13 mouse cellular contexts compared by ENCODE assay signal in genomic region chr12:88454701-88455410, GRCm38 (mm10).
A peak's percentile ranks its signal among the peaks of the same experiment; 100 is the strongest.
DNase-seq lines count a peak whose midpoint lies in the region; ATAC-seq lines count a peak whose summit lies in the region.
"Had no signal": no experiment of that assay in that cellular context is flagged by ENCODE, and none has a peak within 500 bp of the region (broad histone marks: within the 10 kb centered on the region; RNA-seq: fewer than 3 reads in every experiment).

No protein-coding gene starts in this region.

- H3K4me3 ChIP-seq in heart, embryonic 12.5 days: no peak overlapping the region
- no peak overlapping the region for H3K4me3 ChIP-seq in neural tube, embryonic 12.5 days
- no peak overlapping the region for H3K4me3 ChIP-seq in forebrain, embryonic 16.5 days (replicated peaks; ENCODE audit: low read length)
- no peak overlapping the region for H3K4me3 ChIP-seq in liver, embryonic 12.5 days
- H3K4me3 ChIP-seq: embryonic facial prominence, embryonic 13.5 days; forebrain, embryonic 15.5 days; heart, adult 2 months; hindbrain, embryonic 15.5 days; liver, embryonic 13.5 days had no signal

- peaks cover 24% of the 10 kb centered on the region for H3K36me3 ChIP-seq in heart, embryonic 12.5 days
- H3K36me3 ChIP-seq in neural tube, embryonic 12.5 days: no peaks in the 10 kb centered on the region
- no peaks in the 10 kb centered on the region for H3K36me3 ChIP-seq in forebrain, embryonic 16.5 days (ENCODE audit: control insufficient read depth, insufficient read depth)
- peaks cover 4% of the 10 kb centered on the region for H3K36me3 ChIP-seq in liver, embryonic 12.5 days
- H3K36me3 ChIP-seq: forebrain, embryonic 15.5 days; liver, embryonic 13.5 days had no signal

- H3K4me2 ChIP-seq in heart, embryonic 12.5 days: no peak overlapping the region
- no peak overlapping the region for H3K4me2 ChIP-seq in neural tube, embryonic 12.5 days (replicated peaks)
- H3K4me2 ChIP-seq in forebrain, embryonic 16.5 days (ENCODE audit: low read length): no peak overlapping the region
- no peak overlapping the region for H3K4me2 ChIP-seq in liver, embryonic 12.5 days
- H3K4me2 ChIP-seq: embryonic facial prominence, embryonic 13.5 days; forebrain, embryonic 15.5 days; hindbrain, embryonic 15.5 days; liver, embryonic 13.5 days had no signal

- H3K9ac ChIP-seq in heart, embryonic 12.5 days: no peak overlapping the region
- no peak overlapping the region for H3K9ac ChIP-seq in neural tube, embryonic 12.5 days
- H3K9ac ChIP-seq in forebrain, embryonic 16.5 days (replicated peaks; ENCODE audit: low read depth, low read length): no peak overlapping the region
- H3K9ac ChIP-seq in liver, embryonic 12.5 days: no peak overlapping the region
- H3K9ac ChIP-seq: embryonic facial prominence, embryonic 13.5 days; forebrain, embryonic 15.5 days; hindbrain, embryonic 15.5 days; liver, embryonic 13.5 days had no signal

- H3K27me3 ChIP-seq in heart, embryonic 12.5 days (replicated peaks): no peaks in the 10 kb centered on the region
- H3K27me3 ChIP-seq in neural tube, embryonic 12.5 days (replicated peaks): no peaks in the 10 kb centered on the region
- H3K27me3 ChIP-seq in forebrain, embryonic 16.5 days (replicated peaks; ENCODE audit: control insufficient read depth, insufficient read depth, low read length): no peaks in the 10 kb centered on the region
- no peaks in the 10 kb centered on the region for H3K27me3 ChIP-seq in liver, embryonic 12.5 days (replicated peaks)
- H3K27me3 ChIP-seq: embryonic facial prominence, embryonic 13.5 days; forebrain, embryonic 15.5 days; hindbrain, embryonic 15.5 days; liver, embryonic 13.5 days had no signal

- DNase-seq in heart, adult 11 months: peak; percentile 77
- peak; percentile 31 to 58 for DNase-seq in left cerebral cortex, adult 9 months (ENCODE audit: low spot score in 2 of 2)
- no peak for DNase-seq in left cerebral cortex, postnatal 14 days (ENCODE audit: low spot score in 2 of 2)
- DNase-seq in adrenal gland, postnatal 14 days: peak; percentile 81
- DNase-seq: heart, adult 2 months; liver, embryonic 13.5 days had no signal

- H3K4me1 ChIP-seq in heart, embryonic 12.5 days (replicated peaks): peaks cover 9% of the 10 kb centered on the region
- peaks cover 9% of the 10 kb centered on the region for H3K4me1 ChIP-seq in neural tube, embryonic 12.5 days
- peaks cover 3% of the 10 kb centered on the region; the same call in 1 of the 2 replicates for H3K4me1 ChIP-seq in forebrain, embryonic 16.5 days (replicated peaks; ENCODE audit: control insufficient read depth, insufficient read depth, low read length)
- peaks cover 17% of the 10 kb centered on the region for H3K4me1 ChIP-seq in liver, embryonic 12.5 days
- H3K4me1 ChIP-seq: embryonic facial prominence, embryonic 13.5 days; forebrain, embryonic 15.5 days; hindbrain, embryonic 15.5 days had no signal

- ATAC-seq in heart, embryonic 12.5 days (ENCODE audit: insufficient number of reproducible peaks, low FRiP score): no peak
- peak; percentile 59 for ATAC-seq in neural tube, embryonic 12.5 days (ENCODE audit: low FRiP score, low read depth)
- ATAC-seq in forebrain, embryonic 16.5 days: no peak
- ATAC-seq in liver, embryonic 12.5 days: no peak
- ATAC-seq: forebrain, embryonic 15.5 days had no signal

- no peak overlapping the region for H3K27ac ChIP-seq in heart, embryonic 12.5 days (ENCODE audit: poor library complexity, severe bottlenecking)
- no peak overlapping the region for H3K27ac ChIP-seq in neural tube, embryonic 12.5 days
- no peak overlapping the region for H3K27ac ChIP-seq in forebrain, embryonic 16.5 days (ENCODE audit: low read length)
- no peak overlapping the region for H3K27ac ChIP-seq in liver, embryonic 12.5 days
- H3K27ac ChIP-seq: embryonic facial prominence, embryonic 13.5 days; forebrain, embryonic 15.5 days; heart, adult 2 months; hindbrain, embryonic 15.5 days; liver, embryonic 13.5 days had no signal

- WGBS in heart, embryonic 12.5 days: 51% methylated on average over 12 of the region's 12 CpGs
- WGBS in neural tube, embryonic 12.5 days: 70% methylated on average over 12 of the region's 12 CpGs
- WGBS in forebrain, embryonic 16.5 days: 95% methylated on average over 12 of the region's 12 CpGs
- 76% methylated on average over 12 of the region's 12 CpGs for WGBS in liver, embryonic 12.5 days (ENCODE audit: insufficient replicate concordance)

- intact Hi-C loops in left cerebral cortex, postnatal 14 days (cut with DNase I): no loop called here

- no peaks in the 10 kb centered on the region for H3K9me3 ChIP-seq in heart, embryonic 12.5 days (replicated peaks)
- no peaks in the 10 kb centered on the region for H3K9me3 ChIP-seq in neural tube, embryonic 12.5 days
- no peaks in the 10 kb centered on the region for H3K9me3 ChIP-seq in forebrain, embryonic 16.5 days (ENCODE audit: control insufficient read depth, low read length)
- no peaks in the 10 kb centered on the region for H3K9me3 ChIP-seq in liver, embryonic 12.5 days (replicated peaks)
- H3K9me3 ChIP-seq: embryonic facial prominence, embryonic 13.5 days; forebrain, embryonic 15.5 days; hindbrain, embryonic 15.5 days; liver, embryonic 13.5 days had no signal

Comparison
In these comparisons a context has a peak if more than half of its experiments do, and no peak if none do; other contexts are left out.
1. DNase-seq: peak in heart, adult 11 months (single experiment), left cerebral cortex, adult 9 months (2 of 2) and adrenal gland, postnatal 14 days (single experiment); none in left cerebral cortex, postnatal 14 days (0 of 2).